ENCODE assay signal across 8 mouse cellular contexts in the genomic region with DNA sequence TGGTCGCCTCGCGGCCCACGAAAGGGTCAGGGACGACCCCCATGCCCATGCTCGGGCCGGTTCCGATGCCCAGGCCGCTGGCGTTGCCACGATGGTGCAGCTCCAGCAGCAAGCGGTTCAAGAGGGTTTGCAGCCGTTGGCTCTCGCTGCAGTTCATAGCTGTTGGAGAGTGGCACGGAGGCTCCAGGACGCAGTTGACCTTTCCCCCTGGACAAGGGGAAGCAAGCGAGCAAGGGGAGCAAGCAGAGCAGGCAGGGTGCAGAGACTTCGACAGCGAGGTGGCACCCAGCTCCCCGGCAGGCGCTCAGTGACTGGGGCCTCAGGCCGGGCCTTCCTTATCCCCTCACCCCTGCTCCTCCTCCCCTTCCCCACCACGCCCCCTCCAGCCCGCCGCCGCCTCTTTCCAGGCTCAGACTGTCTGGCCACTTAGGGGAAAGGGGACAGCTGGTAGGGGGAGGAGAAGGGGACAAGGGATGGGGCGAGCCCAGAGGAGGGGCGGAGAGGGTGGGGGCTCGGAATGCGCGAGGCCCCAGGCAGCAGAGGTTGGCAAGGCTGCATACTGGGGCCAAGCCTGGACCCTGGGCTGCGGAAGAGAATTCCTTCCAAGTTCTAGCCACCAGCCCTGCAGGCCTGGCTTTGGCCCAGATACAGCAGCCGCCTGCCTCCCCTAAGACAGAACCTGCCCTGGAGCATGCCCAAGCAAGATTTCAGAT. TPM values are rescaled to one million over a fixed set of nuclear protein-coding genes. Genes with fewer than 3 reads are reported as not detected.
DNase-seq lines count a peak whose midpoint lies in the region; ATAC-seq and TF ChIP-seq lines count a peak whose summit lies in the region.

Gene Kcne1l, minus strand, starts transcription at position 426 of the 713 bp plus-strand sequence.

- H3K27ac ChIP-seq in kidney, embryonic 14.5 days (ENCODE audit: low read depth, low read length) = no peak within 1 kb of the TSS
- no peak within 1 kb of the TSS for H3K27ac ChIP-seq in kidney, adult 2 months (ENCODE audit: insufficient read depth, low read depth, low read length)
- H3K27ac ChIP-seq in liver, postnatal 0 days (ENCODE audit: low read depth) = no peak within 1 kb of the TSS

- H3K9ac ChIP-seq in kidney, embryonic 14.5 days (ENCODE audit: low read depth, low read length) = peak within 1 kb of the TSS; percentile 13; the same call in 1 of the 2 replicates
- H3K9ac ChIP-seq in liver, postnatal 0 days (replicated peaks) = no peak within 1 kb of the TSS

- H3K9me3 ChIP-seq in kidney, embryonic 14.5 days (ENCODE audit: control insufficient read depth, low read length) = no peaks in the 10 kb centered on the region
- H3K9me3 ChIP-seq in liver, postnatal 0 days (ENCODE audit: low read length) = no peaks in the 10 kb centered on the region

- H3K4me3 ChIP-seq in kidney, embryonic 14.5 days (ENCODE audit: low read length) = peak within 1 kb of the TSS; percentile 28
- no peak within 1 kb of the TSS for H3K4me3 ChIP-seq in kidney, adult 2 months (ENCODE audit: insufficient read depth, low read depth, low read length)
- H3K4me3 ChIP-seq in liver, postnatal 0 days (ENCODE audit: low read depth, low read length) = peak within 1 kb of the TSS; percentile 17; the same call in 1 of the 2 replicates

- H3K27me3 ChIP-seq in kidney, embryonic 14.5 days (ENCODE audit: control insufficient read depth, insufficient read depth, low read length) = peaks cover 4% of the 10 kb centered on the region; the same call in 1 of the 2 replicates
- no peaks in the 10 kb centered on the region for H3K27me3 ChIP-seq in kidney, adult 2 months (replicated peaks; ENCODE audit: control insufficient read depth, insufficient read depth, low read length)
- peaks cover 15% of the 10 kb centered on the region for H3K27me3 ChIP-seq in liver, postnatal 0 days (ENCODE audit: insufficient read depth, low read length)

- no peak for TF ChIP-seq POLR2A in kidney, adult 2 months (IDR thresholded peaks at IDR 0.05; ENCODE audit: low read depth, low read length)

- peak; percentile 90 for ATAC-seq in kidney, embryonic 14.5 days (ENCODE audit: low FRiP score, low TSS enrichment)
- ATAC-seq in liver, postnatal 0 days = no peak
- no peak for ATAC-seq in inflammation-experienced regulatory T-cells, adult 6 months

- H3K4me2 ChIP-seq in kidney, embryonic 14.5 days (replicated peaks; ENCODE audit: low read depth, low read length) = peak within 1 kb of the TSS; percentile 48
- H3K4me2 ChIP-seq in liver, postnatal 0 days (ENCODE audit: low read depth, low read length) = peak within 1 kb of the TSS; percentile 44

- no peak for TF ChIP-seq EP300 in liver, postnatal 0 days (IDR thresholded peaks at IDR 0.05; ENCODE audit: low read depth)

- H3K4me1 ChIP-seq in kidney, embryonic 14.5 days (ENCODE audit: control insufficient read depth, insufficient read depth, low read length) = no peaks in the 10 kb centered on the region
- H3K4me1 ChIP-seq in kidney, adult 2 months (ENCODE audit: control insufficient read depth, insufficient read depth, low read length) = peaks cover 2% of the 10 kb centered on the region
- no peaks in the 10 kb centered on the region for H3K4me1 ChIP-seq in liver, postnatal 0 days (ENCODE audit: insufficient read depth)

- no peak for DNase-seq in kidney, adult 2 months
- peak; percentile 17 to 49 for DNase-seq in cerebellum, postnatal 4 days (ENCODE audit: low spot score in 2 of 2)
- peak; percentile 10 for DNase-seq in heart, postnatal 4 days
- no peak for DNase-seq in liver, postnatal 0 days
- DNase-seq in urinary bladder, adult 18-20 months (ENCODE audit: low spot score in 2 of 2) = no peak
- no peak for DNase-seq in frontal cortex, postnatal 14 days (ENCODE audit: low spot score in 2 of 2)

- no peaks in the 10 kb centered on the region for H3K36me3 ChIP-seq in kidney, embryonic 14.5 days (ENCODE audit: control insufficient read depth, insufficient read depth, low read length)
- no peaks in the 10 kb centered on the region for H3K36me3 ChIP-seq in kidney, adult 2 months (ENCODE audit: control insufficient read depth, insufficient read depth, low read length)
- no peaks in the 10 kb centered on the region for H3K36me3 ChIP-seq in liver, postnatal 0 days (replicated peaks; ENCODE audit: insufficient read depth, low read length)

- TF ChIP-seq CTCF in kidney, adult 2 months (conservative IDR thresholded peaks at IDR 0.05; ENCODE audit: insufficient read depth, insufficient read length, low read depth, low read length) = no peak
- no peak for TF ChIP-seq CTCF in liver, postnatal 0 days (IDR thresholded peaks at IDR 0.05; ENCODE audit: low read depth)

- 40% methylated on average over 26 of the region's 33 CpGs for WGBS in kidney, embryonic 14.5 days
- 17% methylated on average over 24 of the region's 33 CpGs for WGBS in kidney, adult 2 months
- WGBS in liver, postnatal 0 days (ENCODE audit: insufficient replicate concordance) = 44% methylated on average over 29 of the region's 33 CpGs

RNA-seq across cellular contexts. Expression of gene Kcne1l, which starts in this region (rescaled TPM):
- 19.1 and 19.3 TPM in 2 replicates for polyA plus RNA-seq in kidney, embryonic 14.5 days (2014; fragmentation: Nextera tagmentation; extraction: Ambion mirVana)
- 5.1 and 6.5 TPM in 2 replicates for polyA plus RNA-seq in kidney, adult 2 months (2012; rRNA removed)
- total RNA-seq in heart, postnatal 4 days (2021) = 1 to 10 TPM; 2.2 to 3.1 TPM
- 0.45 and 0.49 TPM in 2 replicates for polyA plus RNA-seq in liver, postnatal 0 days (2015; fragmentation: Nextera tagmentation; extraction: Ambion mirVana)
- not detected for polyA plus RNA-seq in inflammation-experienced regulatory T-cells, adult 6 months (2017; shearing (Covaris generic))

Comparison
In these comparisons a context has a peak if more than half of its experiments do, and no peak if none do; other contexts are left out.
1. DNase-seq: peak in cerebellum, postnatal 4 days (2 of 2) and heart, postnatal 4 days (single experiment); none in kidney, adult 2 months (single experiment), liver, postnatal 0 days (single experiment), urinary bladder, adult 18-20 months (0 of 2) and frontal cortex, postnatal 14 days (0 of 2).